Mouse (Mus musculus) megakaryocyte progenitor cell, adult 5-6 weeks (primary cell): ENCODE data around the gene Fibin. TPM values are rescaled to one million over a fixed set of nuclear protein-coding genes. Genes with fewer than 3 reads are reported as not detected.

Source experiments
- ATAC-seq: replicated peaks from 2 replicates; pipeline ENCODE4 v1.8.0; 2016; ENCODE audit warnings: mild to moderate bottlenecking, moderate TSS enrichment, inconsistent platforms; ENCODE audit not compliant: poor library complexity
- total RNA-seq, 2 experiments: library from RNA; stranded (forward) in 1 of 2; stranded (reverse) in 1 of 2; fragments of 157-497, 149-512 nt in 1 of 2; fragments of 200-1000 nt in 1 of 2; gene quantifications; 2 replicates each; pipeline versions ENCODE4 v1.2.3 to v1.2.4; 2015 to 2017

The Fibin gene
- total RNA-seq, 2 experiments from 2014 or later, result not detected

DNA sequence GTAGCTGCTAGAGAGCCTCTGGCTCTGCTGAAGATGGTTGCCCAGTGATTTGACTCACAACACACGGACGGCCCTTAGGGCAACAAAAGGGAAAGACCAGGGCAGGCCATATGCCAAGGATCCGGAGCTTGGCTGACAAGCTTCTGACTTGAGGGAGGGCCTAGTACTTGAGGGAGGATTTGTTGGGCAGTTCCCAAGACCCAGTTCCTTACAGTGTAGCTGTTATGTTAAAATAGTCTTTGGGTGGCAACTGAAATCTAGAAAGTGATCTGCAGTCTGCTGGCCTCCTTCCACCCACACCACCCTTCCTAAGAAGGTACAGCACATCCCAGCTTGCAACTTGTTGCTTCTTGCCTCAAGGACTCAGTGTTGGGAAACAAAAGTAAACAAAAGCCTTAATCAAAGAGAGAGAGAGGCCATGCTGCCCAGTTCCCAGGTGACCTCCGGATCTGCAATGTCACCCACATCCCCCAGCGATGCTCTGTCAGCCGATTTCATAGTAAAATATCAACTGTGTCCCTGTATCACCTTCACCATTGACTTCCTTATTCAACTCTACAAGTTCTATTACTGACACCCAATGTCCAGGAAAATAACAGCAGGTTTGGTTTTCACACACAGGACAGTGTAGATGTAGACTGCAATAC is 48.4 kb downstream of the Fibin start, which contains the start of gene Bbox1:
Gene Bbox1, minus strand, starts transcription at position 52 of the 647 bp plus-strand sequence.
- no peak for ATAC-seq

DNA sequence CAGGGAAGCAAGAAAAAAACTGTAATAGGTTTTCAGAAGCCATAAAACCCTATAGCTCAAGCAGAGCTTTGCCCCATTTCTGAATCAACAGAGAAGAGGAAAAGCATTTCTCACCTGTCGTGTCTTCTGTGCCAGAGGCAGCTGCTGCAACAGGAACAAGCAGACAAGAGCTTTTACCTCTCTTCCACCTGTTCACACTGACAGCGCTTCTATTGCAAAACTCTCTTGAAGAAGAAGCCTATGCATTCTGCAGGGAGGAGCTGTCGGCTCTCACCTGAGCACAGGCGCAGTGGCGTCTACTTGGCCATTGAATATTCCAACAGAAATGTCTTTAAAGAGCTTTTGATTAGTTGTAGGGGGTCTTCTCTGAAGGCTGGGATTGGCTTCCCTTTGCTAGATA is 48.9 kb downstream of the Fibin start:
- no peak for ATAC-seq

DNA sequence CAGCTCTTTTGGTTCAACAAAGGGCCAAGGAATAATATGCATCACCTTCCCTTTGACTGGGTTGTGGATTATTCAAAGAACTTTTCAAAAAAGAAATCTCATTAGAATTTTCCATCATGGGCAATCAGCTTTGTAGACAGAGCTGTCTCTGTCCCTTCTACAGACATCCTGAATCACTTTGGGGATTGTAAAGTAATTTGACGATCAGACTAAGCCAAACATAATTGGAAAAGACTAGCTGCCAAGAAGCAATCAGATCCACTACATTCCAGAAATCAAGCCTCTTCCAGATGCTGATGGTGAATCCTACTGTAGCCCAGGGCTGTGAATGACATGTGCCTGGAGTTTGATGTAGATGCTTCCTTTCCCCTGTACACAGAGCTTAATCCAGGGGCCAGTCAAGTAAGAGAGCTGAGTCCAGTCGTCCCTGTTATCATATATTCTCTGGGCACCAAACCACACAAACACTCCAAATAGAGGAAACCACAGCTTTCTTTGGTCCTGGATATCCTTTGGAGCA is 49.6 kb downstream of the Fibin start:
- ATAC-seq, result no peak

Other genes with a start within 250 kb of the Fibin start
- not detected in 2 replicates for gene Bbox1, start 48.6 kb downstream of the Fibin start, total RNA-seq (2015)
- not detected in 2 replicates for gene Bbox1, start 48.6 kb downstream of the Fibin start, total RNA-seq (2017)
- not detected in 2 replicates for gene Slc5a12, start 234.1 kb upstream of the Fibin start, total RNA-seq (2015)
- gene Slc5a12, start 234.1 kb upstream of the Fibin start, total RNA-seq (2017), result not detected in 2 replicates